Mouse (Mus musculus) cortical plate, adult 2 months (tissue): ENCODE results near the gene B3galt4.

Experiments used
- CTCF ChIP-seq: fragments of 200-500 bp; IDR thresholded peaks from 2 replicates; pipeline ENCODE4 v1.5.1; 2011; ENCODE audit warnings: mild to moderate bottlenecking, control low read depth, low read length; ENCODE audit not compliant: insufficient read depth; ENCODE audit errors: extremely low read depth
- POLR2A ChIP-seq: fragments of 200-500 bp; IDR thresholded peaks from 2 replicates; pipeline ENCODE4 v1.6.1; 2011; ENCODE audit warnings: mild to moderate bottlenecking, low read length, control low read depth; ENCODE audit not compliant: insufficient read depth; ENCODE audit errors: extremely low read depth

DNA sequence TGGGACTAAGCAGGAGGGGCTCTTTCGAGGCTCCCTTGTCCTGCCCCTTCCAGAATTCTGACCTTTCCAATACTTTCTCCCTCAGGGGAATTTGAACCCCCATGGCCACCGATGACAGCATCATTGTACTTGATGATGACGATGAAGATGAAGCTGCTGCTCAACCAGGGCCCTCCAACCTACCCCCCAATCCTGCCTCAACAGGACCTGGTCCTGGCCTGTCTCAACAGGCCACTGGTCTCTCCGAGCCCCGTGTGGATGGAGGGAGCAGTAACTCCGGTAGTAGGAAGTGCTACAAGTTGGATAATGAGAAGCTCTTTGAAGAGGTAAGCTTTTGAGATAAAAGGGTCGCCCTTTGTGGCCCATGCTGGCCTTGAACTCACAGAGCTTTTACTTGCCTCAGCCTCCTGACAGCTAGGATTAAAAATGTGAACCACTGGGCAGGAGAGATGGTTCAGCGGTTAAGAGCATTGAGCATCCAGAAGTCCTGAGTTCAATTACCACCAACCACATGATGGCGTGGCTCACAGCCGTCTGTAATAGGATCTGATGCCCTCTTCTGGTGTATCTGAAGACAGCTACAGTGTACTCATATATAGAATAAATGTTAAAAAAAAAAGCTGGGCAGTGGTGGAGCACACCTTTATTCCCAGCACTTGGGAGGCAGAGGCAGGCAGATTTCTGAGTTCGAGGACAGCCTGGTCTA is 40.8 kb downstream of the B3galt4 start:
- TF ChIP-seq CTCF, result no peak
- no peak for TF ChIP-seq POLR2A
